Mouse (Mus musculus) c-Kit-positive CD71-negative TER-119-negative erythroid progenitor cells, embryonic 14.5 days (primary cell): ENCODE data around the gene Kiss1.
A peak's percentile ranks its signal among the peaks of the same experiment; 100 is the strongest.
"Not testable (repeated sequence)": the region's sequence is repeated elsewhere in the genome, so short reads cannot be mapped to it uniquely, and the experiment has no call there.

ENCODE experiments used
- DNase-seq: peaks from one replicate; pipeline ENCODE4 v3.0.0-alpha.2; 2013; ENCODE audit warnings: low read depth

Kiss1 gene

GRCm38 (mm10) chr1:133317149-133317548 is 4.5 kb upstream of the Kiss1 start:
- no peak for DNase-seq

- no peak for DNase-seq
Measured at GRCm38 (mm10) chr1:133323333-133323732, 1.7 kb downstream of the Kiss1 start.

- no peak for DNase-seq
Measured at GRCm38 (mm10) chr1:133325951-133326350, 4.3 kb downstream of the Kiss1 start.

- no peak for DNase-seq
Measured at GRCm38 (mm10) chr1:133327094-133327493, 5.4 kb downstream of the Kiss1 start.

GRCm38 (mm10) chr1:133328299-133328795 is 6.7 kb downstream of the Kiss1 start:
- no peak for DNase-seq

- DNase-seq: no peak
Measured at GRCm38 (mm10) chr1:133328896-133329637, 7.4 kb downstream of the Kiss1 start.

- no peak for DNase-seq
Measured at GRCm38 (mm10) chr1:133329638-133329964, 7.9 kb downstream of the Kiss1 start.

GRCm38 (mm10) chr1:133331142-133331541 is 9.5 kb downstream of the Kiss1 start:
- no peak for DNase-seq

GRCm38 (mm10) chr1:133332656-133333430 is 11.2 kb downstream of the Kiss1 start:
- no peak for DNase-seq

- no peak for DNase-seq
Measured at GRCm38 (mm10) chr1:133333937-133334336, 12.3 kb downstream of the Kiss1 start.

- DNase-seq: not testable (repeated sequence)
Measured at GRCm38 (mm10) chr1:133340403-133340802, 18.7 kb downstream of the Kiss1 start.

GRCm38 (mm10) chr1:133344357-133344756 is 22.7 kb downstream of the Kiss1 start:
- no peak for DNase-seq

GRCm38 (mm10) chr1:133346531-133346930 is 24.9 kb downstream of the Kiss1 start:
- DNase-seq: no peak

GRCm38 (mm10) chr1:133347226-133347625 is 25.6 kb downstream of the Kiss1 start:
- no peak for DNase-seq

GRCm38 (mm10) chr1:133347693-133348520 is 26.2 kb downstream of the Kiss1 start:
- DNase-seq: no peak

GRCm38 (mm10) chr1:133350210-133350609 is 28.5 kb downstream of the Kiss1 start, which contains the start of gene Ren1:
Gene Ren1, plus strand, starts transcription at chr1:133350510.
- no peak for DNase-seq

GRCm38 (mm10) chr1:133351762-133352161 is 30.1 kb downstream of the Kiss1 start:
- DNase-seq: no peak

- DNase-seq: peak; percentile 65
Measured at GRCm38 (mm10) chr1:133353371-133353809, 31.7 kb downstream of the Kiss1 start.

- no peak for DNase-seq
Measured at GRCm38 (mm10) chr1:133355469-133355868, 33.8 kb downstream of the Kiss1 start.

GRCm38 (mm10) chr1:133355912-133356311 is 34.2 kb downstream of the Kiss1 start:
- no peak for DNase-seq

GRCm38 (mm10) chr1:133356330-133356729 is 34.7 kb downstream of the Kiss1 start:
- no peak for DNase-seq

GRCm38 (mm10) chr1:133361006-133361405 is 39.3 kb downstream of the Kiss1 start:
- no peak for DNase-seq
